Mouse (Mus musculus): ENCODE results near the gene Prrt1.

- TF ChIP-seq CTCF (IDR thresholded peaks at IDR 0.05; ENCODE audit: low read depth) (no peak), EP300 (IDR thresholded peaks at IDR 0.05; ENCODE audit: low read depth) (no peak)
These were observed 33.6 kb downstream of the Prrt1 start for GRCm38 (mm10) chr17:34662978-34663377.
